Mouse (Mus musculus) thymus, postnatal 36 days (tissue): Measurements from ENCODE around the gene Lypd4.
A peak's percentile ranks its signal among the peaks of the same experiment; 100 is the strongest.
"Not testable (repeated sequence)": the region's sequence is repeated elsewhere in the genome, so short reads cannot be mapped to it uniquely, and the experiment has no call there.

Source experiments
- DNase-seq, 2 experiments: peaks; one replicate each; pipeline ENCODE4 v3.0.0; 2022; ENCODE audit warnings: mixed read lengths in 2 of 2

Gene Lypd4

GRCm38 (mm10) chr7:24887096-24887495, 17.4 kb upstream of the Lypd4 start:
- DNase-seq = no peak

GRCm38 (mm10) chr7:24886308-24886633, 16.5 kb upstream of the Lypd4 start:
- DNase-seq = no peak

GRCm38 (mm10) chr7:24885468-24886307, 15.9 kb upstream of the Lypd4 start:
- no peak for DNase-seq

GRCm38 (mm10) chr7:24884693-24885291, 15.1 kb upstream of the Lypd4 start:
- DNase-seq = no peak

- DNase-seq = peak; percentile 96 to 97
These were observed 14.4 kb upstream of the Lypd4 start, which contains the start of gene Rps19 for GRCm38 (mm10) chr7:24883896-24884692. TSS of gene Rps19 (plus strand) at chr7:24884371.

GRCm38 (mm10) chr7:24882416-24883199, 12.9 kb upstream of the Lypd4 start:
- DNase-seq = no peak

- no peak for DNase-seq
These were observed 9.9 kb upstream of the Lypd4 start for GRCm38 (mm10) chr7:24879620-24880019.

- no peak for DNase-seq
These were observed 7.8 kb upstream of the Lypd4 start for GRCm38 (mm10) chr7:24877588-24877987.

- DNase-seq = no peak
These were observed 661 bp downstream of the Lypd4 start for GRCm38 (mm10) chr7:24869080-24869479.

GRCm38 (mm10) chr7:24864156-24864555, 5.6 kb downstream of the Lypd4 start:
- DNase-seq = no peak

- no peak for DNase-seq
These were observed 6.9 kb downstream of the Lypd4 start for GRCm38 (mm10) chr7:24862853-24863252.

GRCm38 (mm10) chr7:24861913-24862312, 7.8 kb downstream of the Lypd4 start, which contains the start of gene Gm9844:
TSS of gene Gm9844 (plus strand) at chr7:24862213.
- no peak for DNase-seq

- DNase-seq = no peak
These were observed 10.5 kb downstream of the Lypd4 start for GRCm38 (mm10) chr7:24859234-24859633.

GRCm38 (mm10) chr7:24856460-24857120, 13.2 kb downstream of the Lypd4 start:
- no peak for DNase-seq

- no peak for DNase-seq
These were observed 16.0 kb downstream of the Lypd4 start for GRCm38 (mm10) chr7:24853695-24854094.

- no peak for DNase-seq
These were observed 16.5 kb downstream of the Lypd4 start for GRCm38 (mm10) chr7:24853233-24853563.

GRCm38 (mm10) chr7:24852557-24853232, 17.0 kb downstream of the Lypd4 start:
- no peak for DNase-seq

GRCm38 (mm10) chr7:24851596-24852325, 18.0 kb downstream of the Lypd4 start:
- DNase-seq = no peak

GRCm38 (mm10) chr7:24850899-24851303, 18.8 kb downstream of the Lypd4 start:
- no peak for DNase-seq

- DNase-seq = no peak
These were observed 19.6 kb downstream of the Lypd4 start for GRCm38 (mm10) chr7:24850162-24850561.

- not testable (repeated sequence) for DNase-seq
These were observed 23.2 kb downstream of the Lypd4 start for GRCm38 (mm10) chr7:24846576-24846975.
